Mouse (Mus musculus): ENCODE data around the gene Slc30a6.
"Not testable (repeated sequence)": the region's sequence is repeated elsewhere in the genome, so short reads cannot be mapped to it uniquely, and the experiment has no call there.

Gene Slc30a6

DNA sequence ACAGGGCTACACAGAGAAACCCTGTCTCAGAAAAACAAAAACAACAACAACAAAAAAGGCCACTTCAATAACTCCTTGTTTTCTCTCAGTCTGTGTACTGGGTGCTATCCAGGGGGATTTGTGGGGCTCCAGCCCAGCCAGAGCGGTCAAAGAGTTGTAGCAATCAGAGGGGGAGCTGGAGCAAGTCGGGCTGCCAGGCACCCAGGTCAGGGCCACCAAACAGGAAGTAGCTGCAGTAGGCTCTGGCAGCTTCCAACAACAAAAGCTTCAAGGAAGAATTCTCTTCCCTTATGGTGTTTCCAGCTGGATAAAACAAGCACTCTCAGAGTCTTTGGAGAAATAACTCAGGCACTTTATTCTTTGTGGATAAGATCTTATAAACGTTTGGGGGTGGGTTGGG is 58.5 kb downstream of the Slc30a6 start:
- DNase-seq, result no peak

DNA sequence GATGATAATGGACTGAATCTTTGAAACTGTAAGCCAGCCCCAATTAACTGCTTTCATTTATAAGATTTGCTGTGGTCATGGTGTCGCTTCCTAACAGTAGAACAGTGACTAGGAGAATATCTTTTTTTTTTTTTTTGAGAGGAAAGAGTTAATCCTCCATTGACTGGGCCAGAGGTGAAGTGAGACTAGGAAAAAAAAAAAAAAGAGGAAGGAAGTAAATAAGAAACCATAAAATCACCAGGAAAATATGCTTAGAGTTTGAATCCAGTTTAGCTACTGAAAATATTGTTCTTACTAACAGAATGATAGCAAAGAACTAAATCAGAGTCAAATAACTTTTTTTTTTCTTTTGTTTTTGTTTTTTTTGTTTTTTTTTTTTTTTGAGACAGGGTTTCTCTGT is 59.3 kb downstream of the Slc30a6 start:
- no peak for DNase-seq

DNA sequence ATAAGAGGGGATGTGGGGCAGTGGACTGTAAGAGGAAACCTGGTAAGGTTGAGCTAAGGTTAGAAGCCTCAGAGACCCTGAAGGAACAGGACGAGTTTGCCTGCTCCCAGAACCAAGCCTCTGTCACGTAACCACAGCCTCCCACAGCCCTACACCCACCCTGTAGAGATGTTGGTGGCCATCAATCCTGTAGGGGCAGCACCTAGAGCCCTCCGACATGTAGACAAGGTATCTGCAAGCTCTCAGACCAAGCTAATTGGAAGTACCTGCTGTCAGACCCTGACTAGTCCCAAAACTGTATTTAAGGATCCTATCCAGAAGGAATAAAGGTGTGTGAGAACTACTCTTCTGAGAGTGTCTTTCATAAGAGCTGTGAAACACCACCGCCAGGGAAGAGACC is 60.0 kb downstream of the Slc30a6 start:
- DNase-seq, result no peak

DNA sequence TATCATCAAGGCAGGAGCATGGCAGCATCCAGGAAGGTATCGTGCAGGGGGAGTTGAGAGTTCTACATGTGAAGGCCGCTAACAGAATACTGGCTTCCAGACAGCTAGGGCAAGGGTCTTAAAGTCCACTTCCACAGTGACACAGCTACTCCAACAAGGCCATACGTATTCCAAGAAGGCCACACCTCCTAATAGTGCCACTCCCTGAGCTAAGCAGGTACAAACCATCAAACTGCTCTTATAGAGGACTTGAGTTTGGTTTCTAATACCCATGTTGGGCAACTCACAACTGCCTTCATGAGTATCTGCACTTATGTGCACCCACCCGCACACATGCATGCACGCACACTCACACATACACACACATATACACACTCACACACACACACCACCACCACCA is 61.4 kb downstream of the Slc30a6 start:
- no peak for DNase-seq

DNA sequence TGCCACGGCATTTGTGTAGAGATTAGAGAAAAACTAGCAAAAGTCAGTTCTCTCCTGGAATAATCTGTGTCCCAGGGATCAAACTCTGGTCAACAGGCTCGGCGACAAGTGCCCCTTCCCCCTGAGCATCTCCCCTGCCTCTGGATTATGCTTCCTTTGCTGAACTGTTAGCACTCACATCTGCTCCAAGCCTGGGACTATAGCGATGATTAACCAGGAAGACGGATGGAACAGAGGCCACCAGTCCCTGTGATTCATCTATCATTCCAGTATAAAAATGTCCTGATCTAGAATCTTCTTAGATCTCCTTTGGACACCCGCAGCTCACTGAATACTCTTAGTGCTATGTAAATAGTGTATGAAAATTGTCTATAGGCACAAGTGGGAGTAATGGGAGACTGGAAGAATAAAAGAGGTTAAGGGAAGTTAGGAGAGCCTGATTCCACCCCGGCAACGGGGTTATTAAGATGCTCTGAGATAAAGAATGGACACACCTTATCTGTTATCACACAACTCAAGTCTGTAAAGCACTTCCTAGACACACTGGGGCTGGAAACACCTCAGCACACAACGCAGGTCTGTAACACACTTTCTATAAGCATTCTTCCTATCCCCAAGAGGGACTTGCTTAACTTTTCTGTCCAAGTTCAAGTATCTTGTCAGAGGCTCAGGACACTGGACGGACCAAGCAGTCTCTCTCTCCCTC is 62.7 kb downstream of the Slc30a6 start:
- no peak for DNase-seq

DNA sequence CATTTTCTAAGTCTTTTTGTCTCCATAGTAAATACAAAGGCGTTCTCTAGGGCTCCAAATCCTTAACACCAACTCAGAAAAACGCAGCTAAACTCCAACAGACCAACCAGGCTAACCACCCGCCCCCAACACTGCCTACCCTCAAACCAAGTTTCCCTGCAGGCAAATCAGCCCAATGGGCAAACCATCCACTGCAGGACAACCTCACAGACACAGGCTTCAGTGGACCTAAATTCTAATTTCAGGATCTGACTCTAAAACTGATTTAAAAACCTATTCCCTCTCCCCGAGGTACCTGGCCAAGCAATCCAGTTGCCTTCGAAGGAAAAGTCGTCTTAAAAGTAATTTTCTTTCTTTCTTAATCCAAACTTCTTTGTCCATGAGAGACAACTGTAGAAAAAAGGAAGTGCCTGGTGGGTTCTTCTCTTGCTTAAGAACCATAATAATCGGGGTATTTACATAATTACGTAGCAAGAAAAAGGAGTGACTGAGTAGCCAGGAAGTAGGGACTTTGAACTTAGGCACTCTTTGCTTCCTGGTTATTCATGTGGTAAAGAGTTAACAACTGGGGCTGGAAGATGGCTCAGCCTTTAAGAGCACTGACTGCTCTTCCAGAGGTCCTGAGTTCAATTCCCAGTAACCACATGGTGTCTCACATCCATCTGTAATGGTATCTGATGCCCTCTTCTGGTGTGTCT is 63.5 kb downstream of the Slc30a6 start, which contains the start of gene Nlrc4:
TSS of gene Nlrc4 (minus strand) at position 432 of the 698 bp plus-strand sequence.
- no peak for DNase-seq

DNA sequence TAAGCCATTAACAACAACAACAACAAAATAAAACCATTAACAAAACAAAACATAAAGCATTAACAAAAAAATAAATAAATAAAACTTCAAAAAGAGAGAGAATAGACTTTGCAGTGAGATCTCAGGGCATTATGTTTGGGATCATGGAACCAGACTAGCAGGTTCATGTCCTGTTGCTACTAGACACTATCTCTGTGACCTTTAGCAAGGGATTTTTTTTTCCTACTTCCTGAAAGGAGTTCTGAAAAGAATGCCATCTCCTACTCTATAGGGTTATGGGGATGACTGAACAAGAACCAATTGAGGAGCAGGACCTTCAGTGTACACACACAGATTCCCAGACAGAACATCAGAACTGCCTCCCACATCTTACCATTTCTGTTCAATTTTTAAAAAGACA is 68.1 kb downstream of the Slc30a6 start:
- DNase-seq, result no peak

- DNase-seq, result not testable (repeated sequence)
These were observed 72.6 kb downstream of the Slc30a6 start for GRCm38 (mm10) chr17:74467981-74468380.

- DNase-seq, result not testable (repeated sequence)
These were observed 74.7 kb downstream of the Slc30a6 start for GRCm38 (mm10) chr17:74470133-74470532.
